Mouse (Mus musculus) liver, embryonic 14.5 days (tissue): Measurements from ENCODE around the gene C1rl. TPM values are rescaled to one million over a fixed set of nuclear protein-coding genes. Genes with fewer than 3 reads are reported as not detected.

Experiments
- ATAC-seq: fragments of 200-750 bp; cut with Nextera tagmentation; 2 replicates; pipeline ENCODE4 v1.8.0; 2017; ENCODE audit warnings: moderate number of reproducible peaks, mild to moderate bottlenecking, moderate library complexity; ENCODE audit not compliant: insufficient read depth
- DNase-seq, 3 experiments: peaks; one replicate each; pipeline ENCODE4 v3.0.0-alpha.2; 2012 to 2013; ENCODE audit warnings: low read depth in 3 of 3, low spot score in 3 of 3
- H3K27ac ChIP-seq: fragments of 300-500 bp; sonication (generic); 2 replicates; pipeline ENCODE4 v1.5.1; 2014; ENCODE audit warnings: moderate library complexity, mild to moderate bottlenecking, control low read depth, inconsistent platforms
- H3K27me3 ChIP-seq: fragments of 300-500 bp; sonication (generic); 2 replicates; pipeline ENCODE4 v1.6.1; 2014; ENCODE audit warnings: mild to moderate bottlenecking, low read length, moderate library complexity; ENCODE audit not compliant: control insufficient read depth, insufficient read depth
- H3K36me3 ChIP-seq: fragments of 300-500 bp; sonication (generic); replicated peaks from 2 replicates; pipeline ENCODE4 v1.6.1; 2014; ENCODE audit warnings: low read depth; ENCODE audit not compliant: control insufficient read depth, insufficient read depth
- H3K4me1 ChIP-seq, 2 experiments: fragments of 200-500 bp in 1 of 2; fragments of 300-500 bp in 1 of 2; sonication (generic) in 1 of 2; replicated peaks; 2 replicates each; pipeline ENCODE4 v1.6.1; 2012 to 2014; ENCODE audit warnings: antibody characterized with exemption in 1 of 2, inconsistent platforms in 1 of 2, low read length in 1 of 2; ENCODE audit not compliant: control insufficient read depth in 2 of 2, insufficient read depth in 2 of 2
- H3K4me2 ChIP-seq: fragments of 300-500 bp; sonication (generic); 2 replicates; pipeline ENCODE4 v1.6.1; 2014; ENCODE audit warnings: low read depth, mild to moderate bottlenecking, control low read depth, moderate library complexity
- H3K4me3 ChIP-seq, 2 experiments: fragments of 200-500 bp in 1 of 2; fragments of 300-500 bp in 1 of 2; sonication (generic) in 1 of 2; 2 replicates each; pipeline ENCODE4 v1.5.1; 2012 to 2014; ENCODE audit warnings: low read depth in 2 of 2, low read length in 2 of 2, mild to moderate bottlenecking in 2 of 2, control low read depth in 1 of 2, inconsistent platforms in 1 of 2, moderate library complexity in 1 of 2; ENCODE audit not compliant: insufficient read depth in 1 of 2
- H3K9ac ChIP-seq: fragments of 300-500 bp; sonication (generic); replicated peaks from 2 replicates; pipeline ENCODE4 v1.6.1; 2014; ENCODE audit warnings: mild to moderate bottlenecking, control low read depth, moderate library complexity
- H3K9me3 ChIP-seq: fragments of 300-500 bp; sonication (generic); 2 replicates; pipeline ENCODE4 v1.6.1; 2016; ENCODE audit warnings: low read length, mixed read lengths; ENCODE audit not compliant: control insufficient read depth
- CTCF ChIP-seq: IDR thresholded peaks from 2 replicates; pipeline ENCODE4 v1.5.1; 2016; ENCODE audit warnings: antibody characterized with exemption, low read depth, control low read depth
- EP300 ChIP-seq: IDR thresholded peaks from 2 replicates; pipeline ENCODE4 v1.6.1; 2016; ENCODE audit warnings: antibody characterized with exemption, low read depth
- WGBS: fragments of 180-500 bp; shearing (Covaris S2); extraction: QIAGEN DNeasy Blood & Tissue Kit; methylation state at CpG from one replicate; pipeline ENCODE4 v1.1.7; 2014; ENCODE audit not compliant: insufficient replicate concordance; 5-methylcytosine and 5-hydroxymethylcytosine counted together
- polyA plus RNA-seq, 2 experiments: library from polyadenylated mRNA; depleted of rRNA in 1 of 2; stranded (reverse) in 1 of 2; unstranded in 1 of 2; fragments of >200 nt; fragmentation: Nextera tagmentation in 1 of 2; extraction: Ambion mirVana in 1 of 2; gene quantifications; 2 replicates each; pipeline versions ENCODE4 v1.2.1 to v1.2.3; 2012 to 2014

The C1rl gene
- polyA plus RNA-seq, 2 experiments, result 3.9 to 7.6 TPM

DNA sequence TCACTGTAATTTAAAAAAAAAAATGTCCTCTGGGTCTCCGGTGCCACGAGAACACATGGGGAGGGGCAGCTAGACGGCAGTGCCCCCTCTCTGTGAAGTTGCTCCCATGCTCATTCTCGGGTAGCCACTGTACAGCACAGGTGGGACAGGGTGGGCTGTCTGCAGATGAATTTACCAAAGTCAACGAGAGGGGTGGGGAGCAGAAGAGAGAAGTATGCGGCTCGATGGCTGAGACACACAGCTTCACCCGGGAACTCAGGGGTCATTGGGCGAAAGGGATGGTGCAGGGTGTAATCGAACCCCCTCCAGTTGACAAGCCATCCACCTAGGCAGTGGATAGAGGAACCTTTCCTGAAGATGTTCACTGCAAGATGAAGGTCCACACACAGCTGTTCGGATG lies 16.1 kb upstream of the C1rl start:
- no peak overlapping the region for H3K4me2 ChIP-seq
- peaks cover 14 to 40% of the 10 kb centered on the region in 2 experiments for H3K4me1 ChIP-seq

DNA sequence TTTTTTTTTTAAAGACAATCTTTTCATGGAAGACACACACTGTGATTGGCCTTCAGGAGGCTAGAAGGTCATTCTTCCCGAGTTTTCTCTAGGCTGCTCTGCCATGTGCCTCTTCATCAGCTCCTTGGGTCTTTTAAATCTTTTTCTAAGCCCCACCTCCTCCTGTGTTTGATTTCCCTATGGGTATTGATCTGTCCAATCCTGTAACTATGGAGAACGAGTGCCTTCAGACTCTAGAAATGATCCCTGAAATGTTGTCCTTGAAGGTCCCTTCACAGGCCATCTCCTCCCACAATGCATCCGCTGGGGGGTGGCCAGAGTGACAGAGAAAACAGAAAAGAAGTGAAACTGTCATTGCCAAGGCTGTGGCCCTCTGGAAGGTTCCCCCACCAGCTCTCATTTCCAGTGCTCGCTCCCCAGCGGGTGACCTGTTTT lies 15.7 kb upstream of the C1rl start:
- Histone ChIP-seq H3K4me2 (no peak overlapping the region), H3K27ac (peak overlapping the region; percentile 10; the same call in 1 of the 2 replicates)
- DNase-seq, result no peak

More for the DNA sequence above, 16.1 kb upstream of the C1rl start:
- DNase-seq (no peak), ATAC-seq (no peak)
- H3K27me3 ChIP-seq, result no peaks in the 10 kb centered on the region
- 68% methylated on average over 11 of the region's 11 CpGs for WGBS
- no peak for TF ChIP-seq CTCF
- no peak for TF ChIP-seq EP300
- H3K27ac ChIP-seq, result no peak overlapping the region
- no peaks in the 10 kb centered on the region for H3K36me3 ChIP-seq
- H3K9ac ChIP-seq, result no peak overlapping the region
- no peaks in the 10 kb centered on the region for H3K9me3 ChIP-seq
- H3K4me3 ChIP-seq, result no peak overlapping the region

DNA sequence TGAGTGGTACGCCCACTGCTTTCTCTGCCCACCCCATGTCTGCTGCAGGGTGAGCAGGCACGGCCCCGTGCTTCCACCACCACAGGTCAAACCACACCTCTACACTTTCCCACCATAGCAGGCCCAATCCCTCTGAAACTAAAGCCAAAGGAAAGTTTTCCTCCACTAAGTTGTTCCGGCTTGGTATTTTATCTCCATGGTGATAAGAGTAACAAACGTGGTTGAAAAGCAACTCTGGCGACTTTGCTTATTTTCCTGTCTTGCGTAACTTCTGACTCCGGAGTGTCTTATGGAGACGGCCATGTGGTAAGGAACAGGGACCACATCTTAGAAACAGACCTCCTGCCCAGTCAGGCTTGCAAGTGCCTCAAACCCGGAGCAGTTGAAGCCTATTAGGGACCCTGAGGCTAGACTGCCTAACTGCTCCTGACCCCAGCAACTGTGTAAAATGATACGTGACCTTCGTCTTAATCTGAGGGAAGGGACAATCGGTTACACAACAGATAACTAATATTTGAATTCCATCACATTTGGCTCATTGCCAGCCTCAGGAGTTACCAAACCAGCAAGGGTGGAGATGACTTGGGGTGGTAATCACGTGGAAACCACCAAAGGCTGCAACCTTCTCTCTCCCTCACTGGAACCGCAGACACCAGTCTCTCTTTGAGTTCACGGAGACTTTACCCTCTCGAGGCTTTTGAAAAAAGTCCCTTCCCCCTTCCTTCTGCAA lies 14.8 kb upstream of the C1rl start:
- H3K4me2 ChIP-seq, result peak overlapping the region; percentile 11; the same call in 1 of the 2 replicates
- ATAC-seq (peak; percentile 25; the same call in 1 of the 2 replicates), DNase-seq (peak in 2 of 3 experiments; percentile 40 to 42)
- no peaks in the 10 kb centered on the region for H3K36me3 ChIP-seq
- H3K27ac ChIP-seq, result peak overlapping the region; percentile 13; the same call in 1 of the 2 replicates
- WGBS, result 25% methylated on average over 17 of the region's 17 CpGs
- H3K9ac ChIP-seq, result no peak overlapping the region
- peaks cover 7 to 32% of the 10 kb centered on the region in 2 experiments for H3K4me1 ChIP-seq
- no peak overlapping the region for H3K4me3 ChIP-seq
- H3K27me3 ChIP-seq, result no peaks in the 10 kb centered on the region
- no peaks in the 10 kb centered on the region for H3K9me3 ChIP-seq
- TF ChIP-seq EP300 (no peak), CTCF (no peak)

More for the DNA sequence above, 15.7 kb upstream of the C1rl start:
- no peaks in the 10 kb centered on the region for H3K36me3 ChIP-seq
- H3K27me3 ChIP-seq, result no peaks in the 10 kb centered on the region
- TF ChIP-seq EP300 (no peak), CTCF (no peak)
- H3K9me3 ChIP-seq, result no peaks in the 10 kb centered on the region
- 57% methylated on average over 5 of the region's 5 CpGs for WGBS
- no peak overlapping the region for H3K4me3 ChIP-seq
- peaks cover 13 to 38% of the 10 kb centered on the region in 2 experiments for H3K4me1 ChIP-seq
- ATAC-seq, result no peak
- no peak overlapping the region for H3K9ac ChIP-seq

DNA sequence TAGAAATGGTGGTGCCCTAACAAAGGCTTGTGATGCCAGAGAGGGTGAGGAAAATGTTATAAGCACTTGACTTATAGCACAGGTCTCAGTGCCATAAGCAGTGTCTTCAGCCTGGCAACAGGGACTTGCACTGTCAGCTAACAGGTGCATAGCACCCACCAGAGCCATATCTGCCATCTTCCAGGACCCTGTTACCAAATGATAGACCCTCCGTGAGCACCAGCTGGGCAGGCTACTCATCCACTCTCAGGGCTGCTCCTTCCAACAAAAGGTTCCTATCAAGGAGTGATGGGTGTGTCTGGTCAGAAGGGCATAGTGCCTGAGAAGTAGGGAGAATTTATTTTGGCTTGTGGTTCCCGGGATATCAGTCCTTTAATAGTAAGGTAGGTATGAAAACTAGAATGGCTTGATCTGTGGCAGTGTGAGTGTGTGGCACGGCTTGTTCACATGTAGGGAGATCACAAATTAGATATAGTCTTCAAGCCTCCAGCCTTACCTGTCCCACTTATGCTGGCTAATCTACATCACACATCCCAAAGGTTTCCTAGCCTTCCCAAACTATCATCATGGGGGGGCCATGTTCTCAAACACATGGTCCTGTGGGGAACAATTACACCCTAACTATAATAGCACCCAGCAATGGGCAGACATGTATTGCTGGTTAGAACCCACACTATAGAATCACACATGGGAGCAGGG lies 13.9 kb upstream of the C1rl start:
- Histone ChIP-seq H3K27ac (no peak overlapping the region), H3K4me1 (peaks cover 7 to 29% of the 10 kb centered on the region in 2 experiments), H3K9ac (no peak overlapping the region), H3K9me3 (no peaks in the 10 kb centered on the region), H3K4me3 (no peak overlapping the region), H3K36me3 (no peaks in the 10 kb centered on the region), H3K27me3 (no peaks in the 10 kb centered on the region), H3K4me2 (no peak overlapping the region)
- 71% methylated on average over 3 of the region's 3 CpGs for WGBS
- DNase-seq (no peak), ATAC-seq (no peak)
- no peak for TF ChIP-seq CTCF

DNA sequence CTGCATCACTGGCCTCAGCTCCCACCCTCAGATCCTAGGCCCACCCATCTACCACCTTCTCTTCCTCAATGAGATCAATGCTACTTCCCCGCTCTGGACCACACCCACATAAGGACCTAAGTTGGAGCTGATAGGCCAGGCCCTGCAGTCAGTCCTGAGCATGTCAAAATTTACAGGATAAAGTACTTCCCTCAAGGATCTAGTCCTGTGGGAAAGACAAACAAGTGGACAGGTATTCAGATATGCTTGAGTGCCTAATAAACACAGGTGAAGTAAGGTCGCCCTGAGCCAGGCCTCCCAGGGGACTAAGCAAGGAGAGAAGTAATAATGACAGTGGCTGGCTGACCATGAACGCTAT lies 13.4 kb upstream of the C1rl start:
- ATAC-seq (no peak), DNase-seq (no peak)
- H3K36me3 ChIP-seq, result no peaks in the 10 kb centered on the region
- 53% methylated on average over 3 of the region's 3 CpGs for WGBS
- no peak overlapping the region for H3K9ac ChIP-seq
- H3K4me2 ChIP-seq, result no peak overlapping the region
- no peak overlapping the region for H3K27ac ChIP-seq
- H3K4me3 ChIP-seq, result no peak overlapping the region
- no peaks in the 10 kb centered on the region for H3K9me3 ChIP-seq
- no peaks in the 10 kb centered on the region for H3K27me3 ChIP-seq
- no peak for TF ChIP-seq CTCF
- no peak for TF ChIP-seq EP300
- peaks cover 7 to 25% of the 10 kb centered on the region in 2 experiments for H3K4me1 ChIP-seq
